Mouse (Mus musculus) liver, adult 2 months (tissue): ENCODE data around the gene Zfp467. TPM values are rescaled to one million over a fixed set of nuclear protein-coding genes. Genes with fewer than 3 reads are reported as not detected.

ENCODE experiments used
- DNase-seq: peaks from one replicate; pipeline ENCODE4 v3.0.0-alpha.2; 2011; ENCODE audit warnings: low read depth, low spot score; ENCODE audit errors: extremely low read depth
- H3K27ac ChIP-seq: fragments of 200-500 bp; replicated peaks from 2 replicates; pipeline ENCODE4 v1.5.1; 2012; ENCODE audit warnings: low read depth, mild to moderate bottlenecking, control low read depth, inconsistent platforms, low read length; ENCODE audit not compliant: insufficient read depth
- H3K27me3 ChIP-seq: fragments of 200-500 bp; 2 replicates; pipeline ENCODE4 v1.6.1; 2012; ENCODE audit warnings: mild to moderate bottlenecking, moderate library complexity, low read length, inconsistent platforms; ENCODE audit not compliant: control insufficient read depth, insufficient read depth
- H3K36me3 ChIP-seq: fragments of 200-500 bp; 2 replicates; pipeline ENCODE4 v1.6.1; 2012; ENCODE audit warnings: low read length, inconsistent platforms; ENCODE audit not compliant: control insufficient read depth, insufficient read depth
- H3K4me1 ChIP-seq: fragments of 200-500 bp; 2 replicates; pipeline ENCODE4 v1.6.1; 2011; ENCODE audit warnings: low read length; ENCODE audit not compliant: control insufficient read depth, insufficient read depth
- H3K4me3 ChIP-seq: fragments of 200-500 bp; 2 replicates; pipeline ENCODE4 v1.5.1; 2011; ENCODE audit warnings: low read depth, mild to moderate bottlenecking, control low read depth, low read length, moderate library complexity; ENCODE audit not compliant: insufficient read depth
- H3K79me2 ChIP-seq: fragments of 200-500 bp; 2 replicates; pipeline ENCODE4 v1.6.1; 2012; ENCODE audit warnings: inconsistent platforms, mild to moderate bottlenecking, low read length, moderate library complexity; ENCODE audit not compliant: control insufficient read depth, insufficient read depth
- H3K9ac ChIP-seq: fragments of 200-500 bp; 2 replicates; pipeline ENCODE4 v1.6.1; 2012; ENCODE audit warnings: low read depth, mild to moderate bottlenecking, control low read depth, inconsistent platforms, low read length
- CTCF ChIP-seq: fragments of 200-500 bp; IDR thresholded peaks from 2 replicates; pipeline ENCODE4 v1.5.1; 2011; ENCODE audit warnings: low read depth, low read length, control low read depth
- POLR2A ChIP-seq: fragments of 200-500 bp; IDR thresholded peaks from 2 replicates; pipeline ENCODE4 v1.6.1; 2011; ENCODE audit warnings: low read length, control low read depth; ENCODE audit not compliant: insufficient read depth; ENCODE audit errors: extremely low read depth
- WGBS: fragments of 180-500 bp; shearing (Covaris S2); methylation state at CpG from one replicate; pipeline ENCODE4 v1.1.7; 2018; 5-methylcytosine and 5-hydroxymethylcytosine counted together
- polyA plus RNA-seq: library from polyadenylated mRNA; depleted of rRNA; stranded (reverse); fragments of >200 nt; gene quantifications from 2 replicates; pipeline ENCODE4 v1.2.3, GENCODE M21; 2012
- total RNA-seq: library from RNA; depleted of rRNA; stranded (reverse); fragments of >200 nt; gene quantifications from 2 replicates; pipeline ENCODE4 v1.2.3, GENCODE M21; 2014

The Zfp467 gene
- total and polyA plus RNA-seq, 2 experiments: 15.9 to 25.7 TPM

DNA sequence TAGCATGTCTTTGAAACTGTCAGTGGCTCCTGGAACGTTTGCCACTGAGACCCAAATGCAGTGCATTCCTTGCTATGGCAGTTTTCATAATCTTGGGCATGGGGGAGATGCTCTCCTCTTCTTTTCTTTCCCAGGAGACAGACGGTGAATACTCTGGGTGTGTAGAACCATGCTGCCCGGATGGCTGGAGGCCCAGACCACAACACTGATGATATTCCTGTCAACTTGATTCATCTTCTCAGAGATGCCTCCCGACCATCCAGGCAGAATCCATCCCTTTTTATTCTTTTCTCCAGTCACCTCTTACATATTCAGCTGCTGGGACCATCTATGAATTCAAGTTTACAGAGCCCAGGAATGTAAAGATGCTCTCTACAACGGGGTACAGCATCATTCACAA lies 14.9 kb downstream of the Zfp467 start:
- Histone ChIP-seq H3K4me1 (peaks cover 26% of the 10 kb centered on the region), H3K36me3 (no peaks in the 10 kb centered on the region), H3K79me2 (no peaks in the 10 kb centered on the region), H3K27ac (no peak overlapping the region), H3K27me3 (no peaks in the 10 kb centered on the region), H3K4me3 (no peak overlapping the region), H3K9ac (no peak overlapping the region)
- no peak for TF ChIP-seq POLR2A
- TF ChIP-seq CTCF: no peak
- WGBS: 87% methylated on average over 5 of the region's 5 CpGs
- DNase-seq: no peak

GRCm38 (mm10) chr6:48428769-48429557 lies 16.7 kb downstream of the Zfp467 start:
- H3K27me3 ChIP-seq: no peaks in the 10 kb centered on the region
- no peak overlapping the region for H3K4me3 ChIP-seq
- peak; percentile 73 for DNase-seq
- peaks cover 13% of the 10 kb centered on the region for H3K4me1 ChIP-seq
- 62% methylated on average over 4 of the region's 4 CpGs for WGBS
- peak overlapping the region; percentile 42 for H3K27ac ChIP-seq
- H3K79me2 ChIP-seq: no peaks in the 10 kb centered on the region
- no peak for TF ChIP-seq POLR2A
- TF ChIP-seq CTCF: no peak
- no peaks in the 10 kb centered on the region for H3K36me3 ChIP-seq
- no peak overlapping the region for H3K9ac ChIP-seq

DNA sequence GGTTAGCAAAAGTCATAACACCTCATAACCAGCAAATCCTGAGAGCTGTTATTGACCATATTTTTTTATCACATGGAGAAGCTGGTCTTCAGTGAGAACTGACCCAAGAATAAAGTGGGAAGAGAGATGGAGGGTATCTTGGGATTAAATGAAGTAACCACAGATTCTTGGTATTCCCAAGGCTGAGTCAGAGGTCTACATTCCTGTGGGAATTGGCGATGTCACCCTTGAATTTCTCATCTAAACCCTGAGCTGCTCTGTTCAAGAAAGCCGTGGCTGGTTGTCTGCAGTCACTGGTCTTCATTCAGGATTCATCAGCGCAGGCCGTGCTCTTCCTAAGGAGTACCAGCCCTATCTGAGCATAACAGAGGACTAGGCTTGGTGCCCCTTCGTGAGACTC lies 18.7 kb downstream of the Zfp467 start:
- no peaks in the 10 kb centered on the region for H3K36me3 ChIP-seq
- no peak for DNase-seq
- WGBS: 89% methylated on average over 5 of the region's 5 CpGs
- no peaks in the 10 kb centered on the region for H3K79me2 ChIP-seq
- no peak overlapping the region for H3K4me3 ChIP-seq
- no peak overlapping the region for H3K27ac ChIP-seq
- TF ChIP-seq CTCF: no peak
- TF ChIP-seq POLR2A: no peak
- H3K4me1 ChIP-seq: peaks cover 5% of the 10 kb centered on the region
- H3K27me3 ChIP-seq: no peaks in the 10 kb centered on the region
- H3K9ac ChIP-seq: no peak overlapping the region

DNA sequence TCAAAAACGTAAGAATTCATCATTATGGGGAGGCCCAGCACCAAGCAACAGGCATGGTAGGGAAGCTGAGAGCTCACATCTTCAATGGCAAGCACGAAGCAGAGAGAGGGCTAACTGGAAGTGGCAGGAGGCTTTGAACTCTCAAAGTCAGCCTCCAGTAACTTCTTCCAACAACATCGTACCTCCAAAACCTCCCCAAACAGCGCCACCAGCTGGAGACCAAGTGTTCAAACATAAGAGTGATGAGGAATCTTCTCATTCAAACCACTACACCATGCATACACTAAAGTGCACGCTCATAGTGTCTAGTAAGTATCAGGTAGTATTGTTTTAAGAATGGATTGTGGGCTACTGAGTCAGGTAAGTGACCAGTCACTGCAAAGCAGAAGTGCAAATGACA lies 21.6 kb downstream of the Zfp467 start:
- H3K27ac ChIP-seq: no peak overlapping the region
- 81% methylated on average over 5 of the region's 5 CpGs for WGBS
- H3K79me2 ChIP-seq: no peaks in the 10 kb centered on the region
- H3K9ac ChIP-seq: no peak overlapping the region
- no peaks in the 10 kb centered on the region for H3K27me3 ChIP-seq
- no peak for DNase-seq
- TF ChIP-seq POLR2A (no peak), CTCF (no peak)
- no peaks in the 10 kb centered on the region for H3K36me3 ChIP-seq
- peaks cover 3% of the 10 kb centered on the region for H3K4me1 ChIP-seq
- no peak overlapping the region for H3K4me3 ChIP-seq

DNA sequence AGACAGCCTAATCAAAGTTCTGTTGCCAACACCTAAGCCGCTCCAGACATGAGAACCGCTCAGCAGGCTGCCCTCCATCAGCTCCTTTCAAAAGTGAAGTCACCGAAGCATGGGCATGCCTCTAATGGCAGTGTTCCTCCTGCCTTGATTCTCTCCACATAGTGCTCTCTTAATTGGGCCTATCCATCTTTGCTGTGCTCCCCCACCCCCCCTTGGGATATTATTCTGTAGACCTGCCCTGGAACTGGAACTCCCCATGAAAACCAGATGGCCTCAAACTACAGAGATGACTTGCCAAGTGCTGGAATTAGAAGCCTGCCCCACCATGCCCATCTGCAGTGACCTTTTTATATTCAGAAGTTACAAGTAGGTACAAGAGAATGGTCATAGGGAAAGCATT lies 22.3 kb downstream of the Zfp467 start:
- no peaks in the 10 kb centered on the region for H3K36me3 ChIP-seq
- H3K27ac ChIP-seq: no peak overlapping the region
- no peaks in the 10 kb centered on the region for H3K79me2 ChIP-seq
- no peak for TF ChIP-seq CTCF
- TF ChIP-seq POLR2A: no peak
- no peak overlapping the region for H3K4me3 ChIP-seq
- no peaks in the 10 kb centered on the region for H3K27me3 ChIP-seq
- WGBS: 96% methylated on average over 3 of the region's 3 CpGs
- H3K9ac ChIP-seq: no peak overlapping the region
- H3K4me1 ChIP-seq: no peaks in the 10 kb centered on the region
- no peak for DNase-seq

DNA sequence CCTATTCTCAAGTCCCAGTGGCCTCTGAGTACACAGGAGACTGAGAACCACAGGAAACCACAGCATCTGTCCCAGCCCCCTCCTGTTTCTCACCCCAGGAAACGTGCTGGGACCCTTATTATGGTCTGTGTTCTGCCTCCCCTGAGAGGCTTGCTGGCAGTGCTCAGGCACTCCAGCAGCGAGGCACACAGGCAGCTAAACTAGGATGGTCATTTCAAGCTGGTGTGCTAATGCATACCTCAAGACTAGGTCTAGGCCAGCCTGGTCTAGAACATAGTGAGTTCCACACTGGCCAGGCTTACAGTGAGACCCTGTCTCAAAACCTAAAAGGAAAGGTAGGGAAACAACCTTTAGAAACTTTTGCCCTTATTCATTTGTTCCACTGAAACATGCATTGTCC lies 25.0 kb downstream of the Zfp467 start:
- no peaks in the 10 kb centered on the region for H3K4me1 ChIP-seq
- H3K4me3 ChIP-seq: no peak overlapping the region
- TF ChIP-seq CTCF (no peak), POLR2A (no peak)
- H3K9ac ChIP-seq: no peak overlapping the region
- H3K36me3 ChIP-seq: no peaks in the 10 kb centered on the region; the same call in 1 of the 2 replicates
- H3K27me3 ChIP-seq: no peaks in the 10 kb centered on the region
- WGBS: 31% methylated on average over 2 of the region's 2 CpGs
- H3K27ac ChIP-seq: no peak overlapping the region
- H3K79me2 ChIP-seq: no peaks in the 10 kb centered on the region
- no peak for DNase-seq
